Mouse (Mus musculus) embryonic facial prominence, embryonic 14.5 days (tissue): ENCODE results near the gene Daglb. TPM values are rescaled to one million over a fixed set of nuclear protein-coding genes. Genes with fewer than 3 reads are reported as not detected.
"Not testable (repeated sequence)": the region's sequence is repeated elsewhere in the genome, so short reads cannot be mapped to it uniquely, and the experiment has no call there.

Experiments used
- ATAC-seq: fragments of 200-750 bp; cut with Nextera tagmentation; 2 replicates; pipeline ENCODE4 v1.8.0; 2017; ENCODE audit warnings: low read depth, moderate number of reproducible peaks, moderate TSS enrichment
- DNase-seq: peaks from one replicate; pipeline ENCODE4 v3.0.0-alpha.2; 2015; ENCODE audit warnings: low spot score
- H3K27ac ChIP-seq: fragments of 300-500 bp; sonication (generic); replicated peaks from 2 replicates; pipeline ENCODE4 v1.5.1; 2014; ENCODE audit warnings: low read depth, mild to moderate bottlenecking, low read length, moderate library complexity
- H3K27me3 ChIP-seq: fragments of 300-500 bp; sonication (generic); replicated peaks from 2 replicates; pipeline ENCODE4 v1.6.1; 2014; ENCODE audit warnings: low read length; ENCODE audit not compliant: control insufficient read depth, insufficient read depth
- H3K36me3 ChIP-seq: fragments of 300-500 bp; sonication (generic); 2 replicates; pipeline ENCODE4 v1.6.1; 2014; ENCODE audit warnings: low read length, mixed read lengths; ENCODE audit not compliant: control insufficient read depth, insufficient read depth
- H3K4me1 ChIP-seq: fragments of 300-500 bp; sonication (generic); 2 replicates; pipeline ENCODE4 v1.6.1; 2014; ENCODE audit warnings: antibody characterized with exemption, low read length; ENCODE audit not compliant: control insufficient read depth, insufficient read depth
- H3K4me2 ChIP-seq: fragments of 300-500 bp; sonication (generic); 2 replicates; pipeline ENCODE4 v1.6.1; 2014; ENCODE audit warnings: low read depth, mild to moderate bottlenecking, low read length, moderate library complexity, mixed read lengths
- H3K4me3 ChIP-seq: fragments of 300-500 bp; sonication (generic); 2 replicates; pipeline ENCODE4 v1.5.1; 2014; ENCODE audit warnings: low read depth, mild to moderate bottlenecking, low read length
- H3K9ac ChIP-seq: fragments of 300-500 bp; sonication (generic); 2 replicates; pipeline ENCODE4 v1.6.1; 2014; ENCODE audit warnings: low read depth, mild to moderate bottlenecking, low read length, moderate library complexity, mixed read lengths
- H3K9me3 ChIP-seq: fragments of 300-500 bp; sonication (generic); 2 replicates; pipeline ENCODE4 v1.6.1; 2016; ENCODE audit warnings: low read length; ENCODE audit not compliant: control insufficient read depth
- WGBS: fragments of 180-500 bp; shearing (Covaris S2); extraction: QIAGEN DNeasy Blood & Tissue Kit; methylation state at CpG from one replicate; pipeline ENCODE4 v1.1.7; 2014; 5-methylcytosine and 5-hydroxymethylcytosine counted together
- polyA plus RNA-seq: library from polyadenylated mRNA; unstranded; fragments of >200 nt; fragmentation: Nextera tagmentation; extraction: Ambion mirVana; gene quantifications from 2 replicates; pipeline ENCODE4 v1.2.1, GENCODE M21; 2014

Gene Daglb
- polyA plus RNA-seq, 1 experiment from 2014 or later: 7.6 TPM

GRCm38 (mm10) chr5:143530715-143531114, 66.3 kb downstream of the Daglb start:
- no peaks in the 10 kb centered on the region for H3K36me3 ChIP-seq
- no peaks in the 10 kb centered on the region for H3K27me3 ChIP-seq
- H3K4me1 ChIP-seq: peaks cover 10% of the 10 kb centered on the region
- no peak for ATAC-seq
- no peaks in the 10 kb centered on the region for H3K9me3 ChIP-seq
- no peak overlapping the region for H3K4me3 ChIP-seq
- 46% methylated on average over 7 of the region's 7 CpGs for WGBS
- no peak overlapping the region for H3K27ac ChIP-seq
- H3K4me2 ChIP-seq: no peak overlapping the region
- DNase-seq: no peak
- H3K9ac ChIP-seq: no peak overlapping the region

GRCm38 (mm10) chr5:143534922-143535321, 70.5 kb downstream of the Daglb start:
- no peaks in the 10 kb centered on the region for H3K27me3 ChIP-seq
- no peaks in the 10 kb centered on the region for H3K36me3 ChIP-seq
- no peak overlapping the region for H3K27ac ChIP-seq
- H3K4me2 ChIP-seq: no peak overlapping the region
- H3K9me3 ChIP-seq: no peaks in the 10 kb centered on the region
- H3K9ac ChIP-seq: no peak overlapping the region
- DNase-seq: no peak
- H3K4me3 ChIP-seq: no peak overlapping the region
- no peak for ATAC-seq
- WGBS: 74% methylated on average over 4 of the region's 4 CpGs
- no peaks in the 10 kb centered on the region for H3K4me1 ChIP-seq

DNA sequence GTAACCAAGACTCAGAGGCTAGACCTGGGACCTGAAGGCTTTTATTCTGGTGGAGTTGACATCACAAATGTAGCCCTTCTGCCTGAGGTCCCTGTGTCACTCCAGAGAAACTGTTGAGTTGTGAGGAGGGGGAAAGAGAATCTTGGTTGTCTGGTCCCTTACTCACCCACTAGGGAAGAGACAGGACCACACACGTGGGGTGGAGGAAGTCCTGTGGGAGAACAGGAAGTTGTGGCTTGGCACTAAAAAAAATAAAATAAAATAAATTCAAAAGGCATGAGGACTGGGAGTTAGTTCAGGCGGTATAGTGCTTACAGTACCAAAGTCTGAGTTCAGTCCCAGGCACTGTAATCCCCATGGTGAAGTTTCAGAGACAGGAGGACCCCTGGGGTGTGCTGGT, 72.6 kb downstream of the Daglb start:
- DNase-seq: no peak
- no peaks in the 10 kb centered on the region for H3K27me3 ChIP-seq
- no peak overlapping the region for H3K4me2 ChIP-seq
- no peak overlapping the region for H3K9ac ChIP-seq
- H3K36me3 ChIP-seq: no peaks in the 10 kb centered on the region
- no peak overlapping the region for H3K27ac ChIP-seq
- no peak overlapping the region for H3K4me3 ChIP-seq
- WGBS: 25% methylated on average over 2 of the region's 2 CpGs
- no peak for ATAC-seq
- no peaks in the 10 kb centered on the region for H3K9me3 ChIP-seq
- no peaks in the 10 kb centered on the region for H3K4me1 ChIP-seq

- no peak for ATAC-seq
- 84% methylated on average over 8 of the region's 8 CpGs for WGBS
- no peak for DNase-seq
Observed at GRCm38 (mm10) chr5:143539111-143539510, 74.7 kb downstream of the Daglb start.

DNA sequence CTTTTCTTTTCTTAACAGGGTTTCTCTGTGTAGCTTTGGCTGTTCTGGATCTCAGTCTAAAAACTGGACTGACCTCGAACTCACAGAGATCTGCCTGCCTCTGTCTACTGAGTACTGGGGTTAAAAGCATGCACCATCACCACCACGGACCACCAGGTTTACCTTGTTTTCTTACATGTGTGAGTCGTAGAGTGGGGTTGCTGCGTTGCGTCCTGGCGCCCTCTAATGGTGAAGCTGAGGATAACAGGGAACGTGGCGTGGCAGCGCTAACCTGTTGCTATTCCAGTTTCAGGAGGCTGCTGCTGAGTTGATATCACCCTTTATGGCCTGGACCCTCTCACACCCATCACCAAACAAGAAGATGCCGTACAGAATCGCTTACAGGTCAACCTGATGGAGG, 83.0 kb downstream of the Daglb start:
- Histone ChIP-seq H3K9me3 (no peaks in the 10 kb centered on the region), H3K27ac (no peak overlapping the region), H3K4me1 (peaks cover 11% of the 10 kb centered on the region), H3K36me3 (no peaks in the 10 kb centered on the region), H3K9ac (no peak overlapping the region), H3K27me3 (no peaks in the 10 kb centered on the region), H3K4me3 (no peak overlapping the region), H3K4me2 (no peak overlapping the region)
- ATAC-seq: no peak
- DNase-seq: peak; percentile 39
- 10% methylated on average over 11 of the region's 11 CpGs for WGBS

More at GRCm38 (mm10) chr5:143539111-143539510, 74.7 kb downstream of the Daglb start:
- Histone ChIP-seq H3K4me2 (no peak overlapping the region), H3K36me3 (no peaks in the 10 kb centered on the region), H3K27ac (no peak overlapping the region), H3K4me1 (no peaks in the 10 kb centered on the region), H3K4me3 (no peak overlapping the region), H3K27me3 (no peaks in the 10 kb centered on the region), H3K9me3 (no peaks in the 10 kb centered on the region), H3K9ac (no peak overlapping the region)

DNA sequence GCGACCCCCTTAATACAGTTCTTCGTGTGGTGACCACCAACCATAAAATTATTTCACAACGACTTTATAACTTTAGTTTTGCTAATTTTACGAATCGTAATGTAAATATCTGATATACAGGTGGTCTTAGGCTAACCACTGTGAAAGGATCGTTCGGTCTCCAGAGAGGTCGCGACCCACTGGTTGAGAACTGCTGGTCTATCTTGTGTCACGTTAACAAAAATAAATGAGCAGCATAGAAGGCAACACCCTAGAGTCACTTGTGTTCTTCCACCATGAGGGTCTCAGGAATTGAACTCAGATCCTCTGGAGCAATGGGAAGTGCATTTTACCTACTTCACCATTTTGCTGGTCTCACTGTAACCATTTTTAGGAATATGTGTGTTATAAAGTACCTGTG, 83.5 kb downstream of the Daglb start:
- peaks cover 11% of the 10 kb centered on the region for H3K4me1 ChIP-seq
- no peaks in the 10 kb centered on the region for H3K9me3 ChIP-seq
- no peaks in the 10 kb centered on the region for H3K27me3 ChIP-seq
- H3K9ac ChIP-seq: no peak overlapping the region
- no peaks in the 10 kb centered on the region for H3K36me3 ChIP-seq
- DNase-seq (no peak), ATAC-seq (no peak)
- 62% methylated on average over 10 of the region's 10 CpGs for WGBS
- H3K4me3 ChIP-seq: no peak overlapping the region
- H3K27ac ChIP-seq: no peak overlapping the region
- peak overlapping the region; percentile 73 for H3K4me2 ChIP-seq

DNA sequence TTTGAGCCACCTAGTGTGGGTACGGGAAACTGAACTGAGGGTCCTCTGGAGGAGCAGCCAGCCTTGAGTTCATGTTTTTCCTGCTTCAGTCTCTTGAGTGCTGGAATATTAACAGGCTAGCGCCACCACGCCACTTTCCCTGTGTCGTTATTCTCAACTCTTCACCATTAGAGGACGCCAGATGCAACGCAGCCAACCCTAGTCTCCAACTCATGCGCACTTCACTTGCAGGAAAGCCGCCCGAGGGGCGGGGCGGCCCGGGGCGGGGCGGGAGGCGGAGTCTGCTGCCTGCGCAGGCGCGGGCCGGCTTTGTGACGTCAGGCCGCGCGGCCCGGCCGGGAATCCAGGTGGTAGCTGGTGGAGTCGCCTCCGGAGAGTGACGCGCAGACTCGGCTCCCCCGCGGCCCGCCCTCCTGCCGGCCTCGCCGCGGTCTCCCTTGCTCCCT, 84.0 kb downstream of the Daglb start:
- ATAC-seq: peak; percentile 94
- H3K4me1 ChIP-seq: peaks cover 11% of the 10 kb centered on the region
- peak overlapping the region; percentile 67 for H3K27ac ChIP-seq
- no peaks in the 10 kb centered on the region for H3K27me3 ChIP-seq
- WGBS: under 1% methylated on average over 24 of the region's 37 CpGs
- peak; percentile 97 for DNase-seq
- peak overlapping the region; percentile 62 for H3K4me3 ChIP-seq
- H3K4me2 ChIP-seq: peak overlapping the region; percentile 73
- H3K9me3 ChIP-seq: no peaks in the 10 kb centered on the region
- H3K9ac ChIP-seq: peak overlapping the region; percentile 75
- H3K36me3 ChIP-seq: no peaks in the 10 kb centered on the region

GRCm38 (mm10) chr5:143548922-143549321, 84.5 kb downstream of the Daglb start:
- not testable (repeated sequence) for DNase-seq
- peak; percentile 26; the same call in 1 of the 2 replicates for ATAC-seq
- 1% methylated on average over 15 of the region's 28 CpGs for WGBS

GRCm38 (mm10) chr5:143552911-143553310, 88.5 kb downstream of the Daglb start:
- no peak overlapping the region for H3K4me3 ChIP-seq
- peaks cover 11% of the 10 kb centered on the region for H3K4me1 ChIP-seq
- H3K27ac ChIP-seq: no peak overlapping the region
- ATAC-seq: no peak
- H3K27me3 ChIP-seq: no peaks in the 10 kb centered on the region
- H3K9me3 ChIP-seq: no peaks in the 10 kb centered on the region
- H3K4me2 ChIP-seq: no peak overlapping the region
- H3K9ac ChIP-seq: no peak overlapping the region
- 82% methylated on average over 6 of the region's 6 CpGs for WGBS
- no peak for DNase-seq
- H3K36me3 ChIP-seq: no peaks in the 10 kb centered on the region

More at GRCm38 (mm10) chr5:143548922-143549321, 84.5 kb downstream of the Daglb start:
- peak overlapping the region; percentile 73 for H3K4me2 ChIP-seq
- not testable (repeated sequence) for H3K27me3 ChIP-seq, H3K36me3 ChIP-seq, H3K9me3 ChIP-seq
- H3K4me3 ChIP-seq: peak overlapping the region; percentile 62
- peak overlapping the region; percentile 67 for H3K27ac ChIP-seq
- H3K4me1 ChIP-seq: peaks cover 11% of the 10 kb centered on the region
- H3K9ac ChIP-seq: peak overlapping the region; percentile 75
